Mouse (Mus musculus): ENCODE results near the gene Tmsb10. TPM values are rescaled to one million over a fixed set of nuclear protein-coding genes. Genes with fewer than 3 reads are reported as not detected.

Gene Tmsb10
- polyA plus RNA-seq (2012; rRNA removed) = 2,021 and 2,994 TPM in 2 replicates

- no peak for TF ChIP-seq POLR2A (IDR thresholded peaks at IDR 0.05; ENCODE audit: borderline replicate concordance, extremely low read depth, insufficient read depth, insufficient read length, poor library complexity, severe bottlenecking)
Measured at GRCm38 (mm10) chr6:72958662-72959071, at the start of gene Tmsb10. Tmsb10 (minus strand) TSS chr6:72958748.

GRCm38 (mm10) chr6:73003601-73004000 lies 45.1 kb upstream of the Tmsb10 start:
- DNase-seq (ENCODE audit: low read depth) = no peak
- TF ChIP-seq CTCF (IDR thresholded peaks at IDR 0.05; ENCODE audit: borderline replicate concordance, extremely low read depth, insufficient read depth, insufficient read length) = no peak
- no peak for TF ChIP-seq POLR2A (IDR thresholded peaks at IDR 0.05; ENCODE audit: borderline replicate concordance, extremely low read depth, insufficient read depth, insufficient read length, poor library complexity, severe bottlenecking)

More at GRCm38 (mm10) chr6:72958662-72959071, at the start of gene Tmsb10:
- DNase-seq (ENCODE audit: low read depth) = no peak

- TF ChIP-seq POLR2A (IDR thresholded peaks at IDR 0.05; ENCODE audit: borderline replicate concordance, extremely low read depth, insufficient read depth, insufficient read length, poor library complexity, severe bottlenecking) (no peak), CTCF (IDR thresholded peaks at IDR 0.05; ENCODE audit: borderline replicate concordance, extremely low read depth, insufficient read depth, insufficient read length) (no peak)
Measured at GRCm38 (mm10) chr6:73002391-73002790, 43.8 kb upstream of the Tmsb10 start.

GRCm38 (mm10) chr6:72998809-72999208 lies 40.3 kb upstream of the Tmsb10 start:
- TF ChIP-seq CTCF (IDR thresholded peaks at IDR 0.05; ENCODE audit: borderline replicate concordance, extremely low read depth, insufficient read depth, insufficient read length) (no peak), POLR2A (IDR thresholded peaks at IDR 0.05; ENCODE audit: borderline replicate concordance, extremely low read depth, insufficient read depth, insufficient read length, poor library complexity, severe bottlenecking) (no peak)
- no peak for DNase-seq (ENCODE audit: low read depth)

More at GRCm38 (mm10) chr6:73002391-73002790, 43.8 kb upstream of the Tmsb10 start:
- DNase-seq (ENCODE audit: low read depth) = no peak

- no peak for DNase-seq (ENCODE audit: low read depth)
- TF ChIP-seq POLR2A (IDR thresholded peaks at IDR 0.05; ENCODE audit: borderline replicate concordance, extremely low read depth, insufficient read depth, insufficient read length, poor library complexity, severe bottlenecking) (no peak), CTCF (IDR thresholded peaks at IDR 0.05; ENCODE audit: borderline replicate concordance, extremely low read depth, insufficient read depth, insufficient read length) (no peak)
Measured at GRCm38 (mm10) chr6:72993688-72994082, 35.1 kb upstream of the Tmsb10 start.

- TF ChIP-seq POLR2A (IDR thresholded peaks at IDR 0.05; ENCODE audit: borderline replicate concordance, extremely low read depth, insufficient read depth, insufficient read length, poor library complexity, severe bottlenecking) = no peak
- TF ChIP-seq CTCF (IDR thresholded peaks at IDR 0.05; ENCODE audit: borderline replicate concordance, extremely low read depth, insufficient read depth, insufficient read length) = no peak
- DNase-seq (ENCODE audit: low read depth) = no peak
Measured at GRCm38 (mm10) chr6:72993054-72993687, 34.6 kb upstream of the Tmsb10 start.

- no peak for DNase-seq (ENCODE audit: low read depth)
- no peak for TF ChIP-seq CTCF (IDR thresholded peaks at IDR 0.05; ENCODE audit: borderline replicate concordance, extremely low read depth, insufficient read depth, insufficient read length)
- TF ChIP-seq POLR2A (IDR thresholded peaks at IDR 0.05; ENCODE audit: borderline replicate concordance, extremely low read depth, insufficient read depth, insufficient read length, poor library complexity, severe bottlenecking) = no peak
Measured at GRCm38 (mm10) chr6:72990206-72990605, 31.7 kb upstream of the Tmsb10 start.

GRCm38 (mm10) chr6:72989028-72989736 lies 30.6 kb upstream of the Tmsb10 start:
- peak; percentile 87 for DNase-seq (ENCODE audit: low read depth)
- no peak for TF ChIP-seq CTCF (IDR thresholded peaks at IDR 0.05; ENCODE audit: borderline replicate concordance, extremely low read depth, insufficient read depth, insufficient read length)
- TF ChIP-seq POLR2A (IDR thresholded peaks at IDR 0.05; ENCODE audit: borderline replicate concordance, extremely low read depth, insufficient read depth, insufficient read length, poor library complexity, severe bottlenecking) = no peak

GRCm38 (mm10) chr6:72982506-72982905 lies 24.0 kb upstream of the Tmsb10 start:
- no peak for TF ChIP-seq CTCF (IDR thresholded peaks at IDR 0.05; ENCODE audit: borderline replicate concordance, extremely low read depth, insufficient read depth, insufficient read length)
- DNase-seq (ENCODE audit: low read depth) = no peak

GRCm38 (mm10) chr6:72981851-72982250 lies 23.3 kb upstream of the Tmsb10 start:
- TF ChIP-seq POLR2A (IDR thresholded peaks at IDR 0.05; ENCODE audit: borderline replicate concordance, extremely low read depth, insufficient read depth, insufficient read length, poor library complexity, severe bottlenecking) (no peak), CTCF (IDR thresholded peaks at IDR 0.05; ENCODE audit: borderline replicate concordance, extremely low read depth, insufficient read depth, insufficient read length) (no peak)
- DNase-seq (ENCODE audit: low read depth) = no peak

- DNase-seq (ENCODE audit: low read depth) = peak; percentile 23
- TF ChIP-seq CTCF (IDR thresholded peaks at IDR 0.05; ENCODE audit: borderline replicate concordance, extremely low read depth, insufficient read depth, insufficient read length) (no peak), POLR2A (IDR thresholded peaks at IDR 0.05; ENCODE audit: borderline replicate concordance, extremely low read depth, insufficient read depth, insufficient read length, poor library complexity, severe bottlenecking) (no peak)
Measured at GRCm38 (mm10) chr6:72981124-72981651, 22.6 kb upstream of the Tmsb10 start.

- no peak for DNase-seq (ENCODE audit: low read depth)
- TF ChIP-seq POLR2A (IDR thresholded peaks at IDR 0.05; ENCODE audit: borderline replicate concordance, extremely low read depth, insufficient read depth, insufficient read length, poor library complexity, severe bottlenecking) (no peak), CTCF (IDR thresholded peaks at IDR 0.05; ENCODE audit: borderline replicate concordance, extremely low read depth, insufficient read depth, insufficient read length) (no peak)
Measured at GRCm38 (mm10) chr6:72976866-72977265, 18.3 kb upstream of the Tmsb10 start.
